9 mouse cellular contexts compared by ENCODE assay signal in genomic region chr8:119827721-119828153, GRCm38 (mm10). TPM values are rescaled to one million over a fixed set of nuclear protein-coding genes. Genes with fewer than 3 reads are reported as not detected.
DNase-seq lines count a peak whose midpoint lies in the region; ATAC-seq and TF ChIP-seq lines count a peak whose summit lies in the region.
"Had no signal": no experiment of that assay in that cellular context is flagged by ENCODE, and none has a peak within 500 bp of the region (broad histone marks: within the 10 kb centered on the region; RNA-seq: fewer than 3 reads in every experiment).

No protein-coding gene starts in this region.

- WGBS in lung, embryonic 16.5 days = 20% methylated on average over 4 of the region's 4 CpGs
- 32% methylated on average over 4 of the region's 4 CpGs for WGBS in lung, adult 2 months
- WGBS in liver, embryonic 15.5 days (ENCODE audit: insufficient replicate concordance) = 30% methylated on average over 4 of the region's 4 CpGs
- 19% methylated on average over 4 of the region's 4 CpGs for WGBS in stomach, embryonic 16.5 days

- peak overlapping the region; percentile 20; the same call in 1 of the 2 replicates for H3K27ac ChIP-seq in gastrocnemius, adult 2 months
- H3K27ac ChIP-seq in lung, embryonic 16.5 days (ENCODE audit: low read length) = peak overlapping the region; percentile 45
- peak overlapping the region; percentile 66 for H3K27ac ChIP-seq in liver, embryonic 15.5 days (replicated peaks)
- peak overlapping the region; percentile 76 for H3K27ac ChIP-seq in stomach, embryonic 16.5 days (ENCODE audit: low read length)
- H3K27ac ChIP-seq: neural tube, embryonic 12.5 days had no signal

- no peak overlapping the region for H3K9ac ChIP-seq in lung, embryonic 16.5 days (ENCODE audit: low read length)
- no peak overlapping the region for H3K9ac ChIP-seq in liver, embryonic 15.5 days
- peak overlapping the region; percentile 34; the same call in 1 of the 2 replicates for H3K9ac ChIP-seq in stomach, embryonic 16.5 days (ENCODE audit: low read length)
- H3K9ac ChIP-seq: neural tube, embryonic 12.5 days had no signal

- DNase-seq in gastrocnemius, adult 2 months = no peak
- DNase-seq in gastrocnemius, postnatal 36 days = no peak
- DNase-seq in lung, adult 2 months = no peak
- DNase-seq in adrenal gland, adult 2 months = no peak
- DNase-seq in thymus, postnatal 36 days = no peak

- TF ChIP-seq POLR2A in lung, adult 2 months (IDR thresholded peaks at IDR 0.05; ENCODE audit: borderline replicate concordance, extremely low read depth, low read depth, low read length) = no peak

- no peak for TF ChIP-seq CTCF in gastrocnemius, adult 2 months (IDR thresholded peaks at IDR 0.05)
- TF ChIP-seq CTCF in lung, adult 2 months (IDR thresholded peaks at IDR 0.05; ENCODE audit: insufficient read depth, low read length) = no peak

- peaks cover 69% of the 10 kb centered on the region for H3K4me1 ChIP-seq in lung, embryonic 16.5 days (replicated peaks; ENCODE audit: control insufficient read depth, insufficient read depth, low read length)
- peaks cover 5% of the 10 kb centered on the region for H3K4me1 ChIP-seq in lung, adult 2 months (ENCODE audit: control insufficient read depth, insufficient read depth, low read length)
- peaks cover 78% of the 10 kb centered on the region for H3K4me1 ChIP-seq in liver, embryonic 15.5 days (replicated peaks)
- peaks cover 82% of the 10 kb centered on the region for H3K4me1 ChIP-seq in stomach, embryonic 16.5 days (ENCODE audit: control insufficient read depth, insufficient read depth, low read length)

- H3K4me2 ChIP-seq in lung, embryonic 16.5 days (ENCODE audit: low read depth, low read length) = 0 out of 2 replicates have a peak overlapping the region, but pooled peaks have one; percentile 6
- peak overlapping the region; percentile 33; the same call in 1 of the 2 replicates for H3K4me2 ChIP-seq in liver, embryonic 15.5 days
- H3K4me2 ChIP-seq in stomach, embryonic 16.5 days (ENCODE audit: low read depth, low read length) = peak overlapping the region; percentile 23; the same call in 1 of the 2 replicates
- H3K4me2 ChIP-seq: neural tube, embryonic 12.5 days had no signal

- no peaks in the 10 kb centered on the region for H3K27me3 ChIP-seq in lung, embryonic 16.5 days (ENCODE audit: control insufficient read depth, insufficient read depth, low read depth, low read length)
- H3K27me3 ChIP-seq in liver, embryonic 15.5 days = no peaks in the 10 kb centered on the region
- H3K27me3 ChIP-seq in stomach, embryonic 16.5 days (ENCODE audit: control insufficient read depth, insufficient read depth, low read length) = no peaks in the 10 kb centered on the region
- H3K27me3 ChIP-seq: neural tube, embryonic 12.5 days had no signal

- H3K36me3 ChIP-seq in lung, embryonic 16.5 days (ENCODE audit: control insufficient read depth, insufficient read depth, low read length) = no peaks in the 10 kb centered on the region
- no peaks in the 10 kb centered on the region for H3K36me3 ChIP-seq in liver, embryonic 15.5 days (replicated peaks)
- no peaks in the 10 kb centered on the region for H3K36me3 ChIP-seq in stomach, embryonic 16.5 days (ENCODE audit: control insufficient read depth, insufficient read depth, low read length)
- H3K36me3 ChIP-seq: neural tube, embryonic 12.5 days had no signal

- peak; percentile 24; the same call in 1 of the 2 replicates for ATAC-seq in lung, embryonic 16.5 days (ENCODE audit: low read depth)
- ATAC-seq in liver, embryonic 15.5 days (ENCODE audit: insufficient read depth) = no peak
- no peak for ATAC-seq in stomach, embryonic 16.5 days (ENCODE audit: insufficient read depth, low FRiP score)

- intact Hi-C loops in gastrocnemius, adult 2 months (cut with DNase I) = no loop called here
- intact Hi-C loops in gastrocnemius, postnatal 36 days (cut with DNase I) = no loop called here

- no peaks in the 10 kb centered on the region for H3K9me3 ChIP-seq in lung, embryonic 16.5 days (ENCODE audit: control insufficient read depth, low read length)
- no peaks in the 10 kb centered on the region for H3K9me3 ChIP-seq in liver, embryonic 15.5 days (replicated peaks)
- H3K9me3 ChIP-seq in stomach, embryonic 16.5 days (replicated peaks; ENCODE audit: control insufficient read depth, low read length) = no peaks in the 10 kb centered on the region
- H3K9me3 ChIP-seq: neural tube, embryonic 12.5 days had no signal

- no peak overlapping the region for H3K4me3 ChIP-seq in gastrocnemius, adult 2 months
- no peak overlapping the region for H3K4me3 ChIP-seq in lung, embryonic 16.5 days (ENCODE audit: low read length)
- H3K4me3 ChIP-seq in lung, adult 2 months (replicated peaks; ENCODE audit: extremely low read depth, low read depth, low read length) = no peak overlapping the region
- H3K4me3 ChIP-seq in liver, embryonic 15.5 days (replicated peaks) = no peak overlapping the region
- no peak overlapping the region for H3K4me3 ChIP-seq in stomach, embryonic 16.5 days (replicated peaks; ENCODE audit: low read length)
- H3K4me3 ChIP-seq: neural tube, embryonic 12.5 days had no signal

RNA-seq across cellular contexts. Expression of gene Cotl1, which starts 12.6 kb away (rescaled TPM):
- 1 to 10 TPM; 3.2 to 7.4 TPM for total RNA-seq in gastrocnemius, adult 2 months (2021)
- 1 to 10 TPM; 4.8 to 6.6 TPM for total RNA-seq in gastrocnemius, postnatal 36 days (2021)
- polyA plus RNA-seq in lung, embryonic 16.5 days (2015; fragmentation: Nextera tagmentation; extraction: Ambion mirVana) = 78.4 and 88.5 TPM in 2 replicates
- polyA plus RNA-seq in lung, adult 2 months (2012; rRNA removed) = 155 and 180 TPM in 2 replicates
- 31.9 and 33.3 TPM in 2 replicates for polyA plus RNA-seq in liver, embryonic 15.5 days (2015; fragmentation: Nextera tagmentation; extraction: Ambion mirVana)
- polyA plus RNA-seq in stomach, embryonic 16.5 days (2015; fragmentation: Nextera tagmentation; extraction: Ambion mirVana) = 144 and 177 TPM in 2 replicates
- total RNA-seq in adrenal gland, adult 2 months (2021) = 10 to 100 TPM; 45.4 to 50.4 TPM
- 156 TPM in 2 replicates for polyA plus RNA-seq in adrenal gland, adult 2 months (2012; rRNA removed)

RNA-seq across cellular contexts. Expression of gene Klhl36, which starts 34.3 kb away (rescaled TPM):
- 1 to 10 TPM in 1 of 2 experiments, under 1 TPM in 1; 0.71 to 1.1 TPM for total RNA-seq in gastrocnemius, adult 2 months (2021)
- total RNA-seq in gastrocnemius, postnatal 36 days (2021) = 1 to 10 TPM; 1.0 to 1.4 TPM
- polyA plus RNA-seq in lung, embryonic 16.5 days (2015; fragmentation: Nextera tagmentation; extraction: Ambion mirVana) = 14.5 and 15.0 TPM in 2 replicates
- 28.9 and 47.8 TPM in 2 replicates for polyA plus RNA-seq in lung, adult 2 months (2012; rRNA removed)
- polyA plus RNA-seq in liver, embryonic 15.5 days (2015; fragmentation: Nextera tagmentation; extraction: Ambion mirVana) = 3.9 and 4.3 TPM in 2 replicates
- polyA plus RNA-seq in stomach, embryonic 16.5 days (2015; fragmentation: Nextera tagmentation; extraction: Ambion mirVana) = 10.7 and 12.7 TPM in 2 replicates
- 10 to 100 TPM in 1 of 2 experiments, 1 to 10 TPM in 1; 4.3 to 11.3 TPM for total RNA-seq in adrenal gland, adult 2 months (2021)
- 19.8 and 25.5 TPM in 2 replicates for polyA plus RNA-seq in adrenal gland, adult 2 months (2012; rRNA removed)

RNA-seq across cellular contexts. Expression of gene Tldc1, which starts 49.5 kb away (rescaled TPM):
- 1 to 10 TPM; 3.0 to 3.3 TPM for total RNA-seq in gastrocnemius, adult 2 months (2021)
- total RNA-seq in gastrocnemius, postnatal 36 days (2021) = 1 to 10 TPM; 3.7 to 4.9 TPM
- polyA plus RNA-seq in lung, embryonic 16.5 days (2015; fragmentation: Nextera tagmentation; extraction: Ambion mirVana) = 13.9 and 15.3 TPM in 2 replicates
- polyA plus RNA-seq in lung, adult 2 months (2012; rRNA removed) = 10.2 and 10.8 TPM in 2 replicates
- 4.1 and 4.6 TPM in 2 replicates for polyA plus RNA-seq in liver, embryonic 15.5 days (2015; fragmentation: Nextera tagmentation; extraction: Ambion mirVana)
- 14.5 and 16.5 TPM in 2 replicates for polyA plus RNA-seq in stomach, embryonic 16.5 days (2015; fragmentation: Nextera tagmentation; extraction: Ambion mirVana)
- 10 to 100 TPM in 1 of 2 experiments, 1 to 10 TPM in 1; 8.4 to 12.7 TPM for total RNA-seq in adrenal gland, adult 2 months (2021)
- 13.0 and 13.2 TPM in 2 replicates for polyA plus RNA-seq in adrenal gland, adult 2 months (2012; rRNA removed)

Comparison
In these comparisons a context has a peak if more than half of its experiments do, and no peak if none do; other contexts are left out.
1. H3K27ac ChIP-seq: peak in every context shown above with its lines; median percentile 76 in stomach, embryonic 16.5 days; 66 in liver, embryonic 15.5 days; 45 in lung, embryonic 16.5 days; 20 in gastrocnemius, adult 2 months.